Mouse (Mus musculus): ENCODE data around the gene Gstz1.
"Not testable (repeated sequence)": the region's sequence is repeated elsewhere in the genome, so short reads cannot be mapped to it uniquely, and the experiment has no call there.

Gstz1 gene

GRCm38 (mm10) chr12:87146966-87147365 lies at the start of gene Gstz1:
Gene Gstz1 (plus strand): TSS chr12:87147165.
- peak; percentile 72 for DNase-seq

- no peak for DNase-seq
Observed at GRCm38 (mm10) chr12:87100331-87100730, 46.6 kb upstream of the Gstz1 start.

DNA sequence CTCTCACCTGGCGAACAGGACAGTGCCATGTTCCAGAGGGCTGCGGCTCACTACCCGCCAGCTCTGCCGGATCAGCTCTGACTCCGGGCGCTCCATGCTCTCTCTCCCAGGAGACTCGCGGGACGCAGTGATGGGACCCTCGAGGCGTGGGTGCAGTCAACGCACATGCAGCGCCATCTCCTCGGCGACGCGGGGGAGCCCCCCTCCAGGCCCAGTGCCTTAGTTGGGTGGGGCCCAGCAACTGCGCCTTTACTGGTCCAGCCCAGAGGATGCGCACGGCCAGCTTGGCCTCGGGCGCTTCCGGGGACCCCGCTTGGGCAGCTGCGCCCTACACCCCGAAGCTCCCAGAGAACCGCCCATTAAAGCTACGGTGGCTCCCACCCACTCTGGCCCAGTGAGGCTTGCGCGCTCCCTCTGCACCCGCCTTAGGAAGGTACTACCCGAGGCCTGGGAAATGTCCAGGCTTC lies 44.8 kb upstream of the Gstz1 start, which contains the start of gene Ngb:
Gene Ngb, minus strand, starts transcription at position 375 of the 467 bp plus-strand sequence.
- DNase-seq: no peak

DNA sequence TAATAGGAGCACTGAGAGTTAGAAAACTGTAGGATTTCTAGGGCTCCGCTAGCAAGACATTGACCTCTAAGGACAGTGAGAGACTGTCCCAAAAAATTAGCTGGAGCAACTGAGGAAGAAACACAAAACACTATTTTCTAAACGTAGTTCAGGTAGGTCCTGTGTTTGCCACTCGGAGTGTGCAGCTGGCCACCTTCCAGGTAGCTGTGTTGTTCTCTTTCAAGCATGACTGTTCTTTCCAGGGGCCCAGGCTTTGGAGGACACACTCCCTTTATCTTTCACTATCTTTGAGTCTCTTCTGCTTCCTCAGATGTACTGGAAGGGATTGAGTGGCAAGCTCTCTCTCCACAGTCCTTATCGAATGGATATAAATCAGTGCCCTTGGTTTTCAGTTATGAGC lies 43.5 kb upstream of the Gstz1 start:
- DNase-seq: no peak

- no peak for DNase-seq
Observed at GRCm38 (mm10) chr12:87104796-87105195, 42.2 kb upstream of the Gstz1 start.

DNA sequence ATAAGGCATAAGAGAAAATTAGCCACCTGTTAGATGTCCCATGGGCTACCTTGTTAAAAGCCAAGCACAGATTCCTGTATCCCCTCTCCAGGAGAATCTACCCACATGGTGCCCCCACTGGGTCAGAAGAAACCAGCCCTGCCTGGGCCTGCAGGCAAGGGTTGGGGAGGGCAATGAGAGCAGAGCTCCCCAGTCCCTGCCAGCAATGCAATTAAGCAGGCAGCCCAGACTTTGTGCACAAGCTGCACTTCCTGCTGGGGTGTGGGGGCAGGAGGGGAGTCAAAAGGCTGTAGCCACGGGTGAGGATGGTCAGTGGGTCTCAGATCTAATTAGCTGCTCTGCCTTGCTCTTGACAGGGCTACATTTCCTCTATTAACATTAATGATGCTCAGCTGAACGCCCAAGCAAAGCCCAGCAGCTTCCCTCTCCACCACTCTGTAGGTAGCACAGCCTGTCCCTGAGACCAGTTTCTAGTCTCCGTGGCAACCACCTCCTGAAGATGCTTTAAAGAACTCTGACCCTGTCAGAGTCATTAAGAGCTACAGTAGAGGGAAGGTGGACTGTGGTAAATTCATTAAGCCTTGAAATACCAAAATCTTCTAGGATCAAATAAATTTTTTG lies 39.5 kb upstream of the Gstz1 start:
- no peak for DNase-seq

DNA sequence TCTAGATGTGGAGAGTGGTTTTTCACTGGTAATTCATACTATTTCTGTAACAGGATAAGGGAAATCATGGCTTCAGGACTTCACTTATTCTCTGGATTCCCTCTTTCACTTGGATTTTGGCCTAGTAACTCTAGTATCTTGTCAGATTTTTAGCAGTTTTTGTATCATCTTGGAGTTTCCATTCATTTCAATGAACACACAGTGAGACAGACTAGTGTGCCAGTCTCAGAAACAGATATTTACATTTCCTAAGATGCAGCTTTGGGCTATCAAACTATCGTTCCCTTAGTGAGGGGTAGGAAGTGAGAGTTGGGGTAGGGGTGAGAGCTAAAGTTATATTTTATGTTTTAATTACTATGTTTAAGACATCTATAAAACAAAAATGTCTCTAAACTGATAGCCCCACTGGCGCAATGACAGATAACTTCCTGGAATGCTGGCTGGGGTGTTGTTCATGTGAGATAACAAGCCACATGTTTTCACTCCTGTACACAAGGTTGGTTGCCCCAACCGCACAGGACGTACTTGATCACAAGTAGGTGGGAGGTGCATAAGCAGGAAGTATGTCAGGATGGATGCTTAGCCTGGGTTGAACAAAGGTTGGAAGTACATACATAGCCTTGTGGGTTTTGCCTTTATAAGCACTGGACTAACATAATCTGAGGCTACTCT lies 24.9 kb upstream of the Gstz1 start:
- DNase-seq: no peak

- DNase-seq: no peak
Observed at GRCm38 (mm10) chr12:87127256-87127655, 19.7 kb upstream of the Gstz1 start.

DNA sequence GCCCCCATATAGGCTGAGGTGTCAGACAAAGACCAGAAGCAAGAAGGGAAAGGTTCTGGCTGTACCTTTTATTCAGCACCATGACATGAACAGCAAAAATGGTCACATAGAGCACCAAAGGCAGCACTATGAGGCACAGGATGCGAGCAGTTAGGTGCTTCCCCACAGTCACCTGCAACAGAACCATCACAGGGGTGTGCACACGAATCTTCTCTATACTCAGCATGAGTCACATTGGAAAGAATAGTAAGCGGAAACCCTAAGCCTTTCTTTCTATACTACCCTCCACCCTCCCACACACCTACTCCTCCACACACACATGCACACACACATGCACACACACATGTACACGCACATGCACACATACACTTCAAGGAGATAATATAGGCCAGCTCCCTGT lies 16.7 kb upstream of the Gstz1 start:
- no peak for DNase-seq

DNA sequence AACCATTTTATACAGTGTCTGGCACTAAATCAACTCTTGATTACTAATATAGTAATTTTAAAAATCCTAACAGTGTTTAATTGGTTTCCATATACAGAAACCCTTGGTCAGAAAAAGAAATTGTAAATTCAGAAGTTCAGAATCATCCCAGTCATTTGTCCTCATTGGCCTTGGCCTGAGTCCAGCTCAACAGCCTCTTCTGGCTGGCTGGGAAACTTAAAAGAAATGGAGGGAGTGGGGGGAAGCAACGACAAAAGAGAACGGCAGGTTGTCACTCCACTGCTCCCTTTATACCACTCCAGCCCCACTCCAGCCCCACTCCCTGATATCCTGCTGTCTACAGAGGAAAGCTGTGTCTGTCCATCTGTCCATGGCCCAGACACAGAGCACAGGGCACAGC lies 15.8 kb upstream of the Gstz1 start:
- no peak for DNase-seq

DNA sequence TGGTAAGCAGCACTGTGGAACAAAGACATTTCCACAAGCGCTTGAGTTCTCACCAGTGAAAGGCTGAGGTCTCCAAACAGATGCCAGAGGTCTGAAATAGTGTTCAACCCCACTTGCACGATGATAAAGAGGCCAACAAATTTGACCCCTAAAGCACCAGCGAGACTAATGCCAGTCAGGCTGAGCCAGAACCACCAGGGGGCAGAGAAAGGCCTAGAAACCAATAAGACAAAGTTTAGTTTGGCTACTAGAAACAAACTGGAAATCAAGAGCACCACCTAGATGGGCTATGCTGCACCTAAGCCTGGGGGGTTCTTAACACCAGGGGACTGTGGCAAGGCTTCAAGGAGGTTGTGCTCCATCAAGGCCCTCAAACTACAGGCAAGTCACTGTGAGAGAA lies 15.3 kb upstream of the Gstz1 start:
- no peak for DNase-seq

- no peak for DNase-seq
Observed at GRCm38 (mm10) chr12:87132210-87132609, 14.8 kb upstream of the Gstz1 start.

- DNase-seq: no peak
Observed at GRCm38 (mm10) chr12:87132784-87133183, 14.2 kb upstream of the Gstz1 start.

DNA sequence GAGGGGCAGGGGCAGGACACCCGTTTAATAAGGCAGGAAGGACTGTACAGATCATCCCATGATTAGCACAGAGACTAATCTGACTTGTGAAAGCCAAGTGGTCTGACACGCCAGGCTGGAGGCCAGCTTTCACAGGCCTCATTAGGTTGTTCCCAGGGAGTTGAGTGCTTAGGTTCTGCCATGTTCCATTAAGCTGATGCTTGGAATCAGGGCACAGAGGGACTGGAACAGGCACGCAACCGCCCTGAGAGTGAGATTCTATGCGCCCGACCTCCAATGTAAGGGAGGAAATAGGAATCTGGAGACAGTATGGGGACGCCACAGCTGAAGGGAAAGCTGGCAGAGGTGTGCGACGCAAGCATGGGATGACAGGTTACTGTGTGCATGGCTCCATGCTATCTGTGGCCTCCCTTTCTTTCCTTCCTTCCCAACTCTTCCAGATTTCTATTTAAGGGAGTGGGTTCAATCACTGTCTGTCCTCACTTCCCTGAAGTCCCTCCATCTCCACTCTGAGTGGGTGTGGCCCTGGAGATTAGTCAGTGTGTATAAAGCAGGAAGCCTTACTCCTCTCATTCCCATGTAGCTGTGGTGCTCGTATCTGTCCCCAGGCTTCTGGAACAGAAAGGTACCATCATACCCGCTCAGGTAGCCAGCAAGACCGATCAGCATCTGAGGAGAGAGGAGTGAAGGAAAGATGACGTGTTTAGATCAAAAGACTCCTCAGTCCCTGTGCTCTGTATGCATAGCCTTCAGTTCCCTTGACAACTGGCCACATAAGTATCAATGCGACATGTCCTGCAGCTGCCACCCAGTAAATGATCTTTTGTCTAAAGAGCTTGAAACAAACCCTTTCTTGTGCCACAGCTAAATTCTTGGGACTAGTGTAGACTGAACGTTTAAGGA lies 9.3 kb upstream of the Gstz1 start:
- DNase-seq: no peak

- no peak for DNase-seq
Observed at GRCm38 (mm10) chr12:87138342-87138701, 8.6 kb upstream of the Gstz1 start.

DNA sequence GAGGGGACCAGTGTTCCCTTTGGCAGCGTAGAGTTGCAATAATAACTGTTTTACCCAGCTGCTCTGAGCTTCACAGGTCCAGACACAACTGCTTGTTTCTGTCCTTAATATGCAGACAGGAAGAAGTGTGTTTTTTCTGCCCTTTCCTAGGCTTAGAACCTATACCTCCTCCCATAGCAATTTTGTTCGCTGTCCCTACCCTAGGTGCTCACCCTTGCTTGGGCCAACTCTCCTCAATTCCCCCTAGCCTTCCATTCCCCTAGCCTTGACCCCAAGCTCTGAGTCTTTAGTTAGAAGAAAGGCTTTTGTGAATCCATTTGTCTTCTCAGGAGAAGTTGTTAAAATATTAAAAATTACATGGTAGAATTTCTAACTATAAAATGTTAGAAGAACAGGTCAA lies 8.2 kb upstream of the Gstz1 start:
- DNase-seq: no peak

GRCm38 (mm10) chr12:87142156-87142555 lies 4.8 kb upstream of the Gstz1 start:
- DNase-seq: no peak

DNA sequence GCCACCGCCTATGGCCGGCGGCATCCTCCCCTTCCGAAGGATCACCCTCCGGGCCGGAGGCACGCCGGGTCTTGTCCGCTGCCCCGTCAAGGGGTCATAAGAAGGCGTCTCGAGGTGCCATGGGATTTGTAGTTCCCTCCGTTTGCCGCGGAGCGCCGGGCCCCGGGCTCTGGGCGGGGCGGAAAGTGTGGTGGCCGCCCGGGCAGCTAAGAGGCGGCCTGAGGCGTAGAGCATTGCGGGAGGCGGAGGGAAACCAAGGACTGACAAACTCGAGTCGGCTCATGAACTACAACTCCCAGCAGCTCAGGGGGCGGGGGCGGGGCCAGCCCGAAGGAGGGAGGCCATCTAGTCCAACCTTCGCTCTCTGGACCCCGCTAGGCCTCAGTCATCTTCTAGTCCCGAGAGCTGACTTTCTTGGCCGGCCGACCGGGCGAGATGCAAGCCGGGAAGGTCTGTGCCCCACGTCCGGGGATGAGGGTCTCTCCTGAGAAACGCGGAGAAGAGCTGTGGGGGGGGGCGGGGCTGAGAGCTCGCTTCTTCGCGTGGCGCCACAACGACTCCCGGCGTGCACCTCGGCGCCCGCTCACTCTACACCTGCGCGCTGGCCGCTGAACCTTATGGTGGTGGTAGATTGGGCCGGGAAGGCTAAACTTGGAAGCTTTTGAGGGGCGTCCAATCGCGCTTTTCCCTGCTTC lies 577 bp downstream of the Gstz1 start, which contains the start of gene Pomt2:
Gene Pomt2, minus strand, starts transcription at position 574 of the 695 bp plus-strand sequence.
- DNase-seq: peak; percentile 92

GRCm38 (mm10) chr12:87148136-87148535 lies 1.2 kb downstream of the Gstz1 start:
- DNase-seq: no peak

DNA sequence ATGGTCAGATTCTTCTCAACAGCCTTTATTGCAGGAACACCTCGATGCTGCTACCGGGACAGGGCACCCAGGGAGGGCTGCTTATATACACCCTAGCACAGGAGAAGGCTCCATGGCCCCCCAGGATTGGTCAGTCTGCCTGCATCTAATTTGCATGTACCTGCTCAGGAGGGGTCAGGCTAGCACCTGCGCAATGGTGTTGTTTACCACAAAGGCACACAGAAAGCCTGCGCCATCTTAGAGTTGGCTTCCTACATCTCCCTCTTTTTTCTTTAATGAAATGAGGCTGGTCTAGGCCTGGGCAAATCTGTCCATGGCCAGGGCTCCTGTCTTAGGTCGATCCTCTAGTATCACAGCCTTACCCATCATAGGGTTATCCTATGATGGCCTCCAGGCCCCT lies 2.5 kb downstream of the Gstz1 start:
- peak; percentile 9 for DNase-seq

DNA sequence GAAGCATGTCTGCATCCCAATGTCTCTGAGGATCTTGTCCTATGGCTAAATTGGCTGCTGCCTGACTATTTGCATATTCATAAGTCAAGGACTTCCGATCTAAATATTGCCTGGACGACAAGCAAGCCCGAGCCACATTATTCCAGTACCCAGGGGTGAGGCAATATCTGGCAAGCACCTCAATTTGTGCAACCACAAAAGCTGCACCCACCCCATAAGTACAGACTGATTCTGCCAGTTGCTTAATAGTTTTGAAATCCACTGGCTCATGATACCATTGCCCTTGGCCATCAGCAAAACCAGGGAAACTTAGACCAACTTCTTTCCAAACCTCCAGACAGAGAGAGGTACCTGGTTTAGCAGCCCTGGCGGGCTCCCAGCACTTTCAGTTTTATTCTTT lies 7.5 kb downstream of the Gstz1 start:
- DNase-seq: not testable (repeated sequence)

- DNase-seq: no peak
Observed at GRCm38 (mm10) chr12:87157361-87157760, 10.4 kb downstream of the Gstz1 start.

DNA sequence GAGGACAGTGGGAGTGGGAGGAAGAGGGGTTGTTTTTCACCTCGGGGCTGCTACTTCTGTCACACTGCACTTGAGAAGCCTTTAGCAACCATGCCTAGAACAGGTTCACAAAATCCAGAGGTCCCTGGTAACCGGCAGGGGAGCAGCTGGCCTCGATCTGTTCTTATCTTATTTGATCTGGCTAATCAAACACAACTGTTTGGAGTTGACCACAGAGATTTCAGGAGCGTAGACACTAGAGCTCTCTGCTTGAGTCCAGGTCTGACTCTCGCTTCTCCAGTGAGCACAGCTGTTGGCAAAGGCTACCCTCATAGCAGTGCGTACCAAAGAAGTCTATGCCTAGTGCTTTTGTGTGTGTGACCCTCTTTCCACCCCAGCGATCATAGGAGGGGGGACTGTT lies 11.1 kb downstream of the Gstz1 start:
- no peak for DNase-seq

Data from cerebellum, adult 8-10 months (tissue).